Mouse (Mus musculus): ENCODE measurements at regions not wholly inside any gene's neighbourhood (a gene's known extent, or its start where the extent isn't known, plus 50 kb on each side); places are given as distances from the start of the nearest gene placed in this dataset.

- H3K9me3 ChIP-seq (ENCODE audit: low read length) = no peaks in the 10 kb centered on the region
- H3K9ac ChIP-seq (replicated peaks; ENCODE audit: low read depth) = no peak overlapping the region
- no peak overlapping the region for H3K27ac ChIP-seq (ENCODE audit: low read length)
- no peak overlapping the region for H3K4me3 ChIP-seq (ENCODE audit: low read depth, low read length)
- H3K4me1 ChIP-seq (ENCODE audit: insufficient read depth, low read depth, low read length) = no peaks in the 10 kb centered on the region; the same call in 1 of the 2 replicates
- no peaks in the 10 kb centered on the region for H3K36me3 ChIP-seq (ENCODE audit: insufficient read depth, low read length)
- no peaks in the 10 kb centered on the region for H3K27me3 ChIP-seq (replicated peaks; ENCODE audit: insufficient read depth, low read length)
- ATAC-seq (no peak), DNase-seq (ENCODE audit: low spot score) (no peak)
- no peak for TF ChIP-seq CTCF (IDR thresholded peaks at IDR 0.05)
- TF ChIP-seq EP300 (IDR thresholded peaks at IDR 0.05) = no peak
- no peak overlapping the region for H3K4me2 ChIP-seq (replicated peaks; ENCODE audit: low read depth, low read length)
- WGBS = 65% methylated on average over 3 of the region's 3 CpGs
Observed at GRCm38 (mm10) chr3:22021360-22021935, 55.0 kb upstream of the Tbl1xr1 start.

- Histone ChIP-seq H3K27ac (ENCODE audit: low read length) (no peak overlapping the region), H3K9ac (replicated peaks; ENCODE audit: low read depth) (no peak overlapping the region), H3K9me3 (ENCODE audit: low read length) (no peaks in the 10 kb centered on the region), H3K4me2 (replicated peaks; ENCODE audit: low read depth, low read length) (no peak overlapping the region), H3K36me3 (ENCODE audit: insufficient read depth, low read length) (no peaks in the 10 kb centered on the region), H3K4me3 (ENCODE audit: low read depth, low read length) (no peak overlapping the region), H3K27me3 (replicated peaks; ENCODE audit: insufficient read depth, low read length) (no peaks in the 10 kb centered on the region), H3K4me1 (ENCODE audit: insufficient read depth, low read depth, low read length) (no peaks in the 10 kb centered on the region; the same call in 1 of the 2 replicates)
- ATAC-seq (no peak), DNase-seq (ENCODE audit: low spot score) (no peak)
- WGBS = 41% methylated on average over 2 of the region's 2 CpGs
- TF ChIP-seq EP300 (IDR thresholded peaks at IDR 0.05) = no peak
- no peak for TF ChIP-seq CTCF (IDR thresholded peaks at IDR 0.05)
Observed at GRCm38 (mm10) chr3:22022418-22022817, 54.0 kb upstream of the Tbl1xr1 start.

GRCm38 (mm10) chr3:22023049-22023448 lies 53.4 kb upstream of the Tbl1xr1 start:
- Histone ChIP-seq H3K36me3 (ENCODE audit: insufficient read depth, low read length) (no peaks in the 10 kb centered on the region), H3K9ac (replicated peaks; ENCODE audit: low read depth) (no peak overlapping the region), H3K9me3 (ENCODE audit: low read length) (no peaks in the 10 kb centered on the region), H3K4me2 (replicated peaks; ENCODE audit: low read depth, low read length) (no peak overlapping the region), H3K27ac (ENCODE audit: low read length) (no peak overlapping the region), H3K4me3 (ENCODE audit: low read depth, low read length) (no peak overlapping the region), H3K4me1 (ENCODE audit: insufficient read depth, low read depth, low read length) (no peaks in the 10 kb centered on the region; the same call in 1 of the 2 replicates), H3K27me3 (replicated peaks; ENCODE audit: insufficient read depth, low read length) (no peaks in the 10 kb centered on the region)
- 55% methylated on average over 6 of the region's 6 CpGs for WGBS
- no peak for TF ChIP-seq EP300 (IDR thresholded peaks at IDR 0.05)
- TF ChIP-seq CTCF (IDR thresholded peaks at IDR 0.05) = no peak
- ATAC-seq (peak; percentile 55), DNase-seq (ENCODE audit: low spot score) (peak; percentile 29)

GRCm38 (mm10) chr3:22023551-22023950 lies 52.9 kb upstream of the Tbl1xr1 start:
- TF ChIP-seq EP300 (IDR thresholded peaks at IDR 0.05) (no peak), CTCF (IDR thresholded peaks at IDR 0.05) (no peak)
- H3K27me3 ChIP-seq (replicated peaks; ENCODE audit: insufficient read depth, low read length) = no peaks in the 10 kb centered on the region
- no peak overlapping the region for H3K27ac ChIP-seq (ENCODE audit: low read length)

GRCm38 (mm10) chr3:22024200-22024599 lies 52.3 kb upstream of the Tbl1xr1 start:
- Histone ChIP-seq H3K9ac (replicated peaks; ENCODE audit: low read depth) (no peak overlapping the region), H3K36me3 (ENCODE audit: insufficient read depth, low read length) (no peaks in the 10 kb centered on the region), H3K27me3 (replicated peaks; ENCODE audit: insufficient read depth, low read length) (no peaks in the 10 kb centered on the region), H3K4me3 (ENCODE audit: low read depth, low read length) (no peak overlapping the region), H3K4me1 (ENCODE audit: insufficient read depth, low read depth, low read length) (no peaks in the 10 kb centered on the region; the same call in 1 of the 2 replicates), H3K27ac (ENCODE audit: low read length) (no peak overlapping the region), H3K4me2 (replicated peaks; ENCODE audit: low read depth, low read length) (no peak overlapping the region), H3K9me3 (ENCODE audit: low read length) (no peaks in the 10 kb centered on the region)
- peak; percentile 22 for DNase-seq (ENCODE audit: low spot score)
- 23% methylated on average over 6 of the region's 6 CpGs for WGBS
- TF ChIP-seq EP300 (IDR thresholded peaks at IDR 0.05) = no peak
- no peak for TF ChIP-seq CTCF (IDR thresholded peaks at IDR 0.05)
- no peak; the same call in 1 of the 2 replicates for ATAC-seq

More at GRCm38 (mm10) chr3:22023551-22023950, 52.9 kb upstream of the Tbl1xr1 start:
- no peak overlapping the region for H3K4me3 ChIP-seq (ENCODE audit: low read depth, low read length)
- no peak overlapping the region for H3K4me2 ChIP-seq (replicated peaks; ENCODE audit: low read depth, low read length)
- no peak overlapping the region for H3K9ac ChIP-seq (replicated peaks; ENCODE audit: low read depth)
- H3K9me3 ChIP-seq (ENCODE audit: low read length) = no peaks in the 10 kb centered on the region
- ATAC-seq (no peak), DNase-seq (ENCODE audit: low spot score) (no peak)
- no peaks in the 10 kb centered on the region for H3K36me3 ChIP-seq (ENCODE audit: insufficient read depth, low read length)
- 68% methylated on average over 5 of the region's 5 CpGs for WGBS
- H3K4me1 ChIP-seq (ENCODE audit: insufficient read depth, low read depth, low read length) = no peaks in the 10 kb centered on the region; the same call in 1 of the 2 replicates

GRCm38 (mm10) chr3:22025119-22025518 lies 51.3 kb upstream of the Tbl1xr1 start:
- no peak overlapping the region for H3K9ac ChIP-seq (replicated peaks; ENCODE audit: low read depth)
- 63% methylated on average over 6 of the region's 6 CpGs for WGBS
- no peaks in the 10 kb centered on the region for H3K27me3 ChIP-seq (replicated peaks; ENCODE audit: insufficient read depth, low read length)
- ATAC-seq = no peak
- TF ChIP-seq CTCF (IDR thresholded peaks at IDR 0.05) (no peak), EP300 (IDR thresholded peaks at IDR 0.05) (no peak)
- no peak overlapping the region for H3K4me2 ChIP-seq (replicated peaks; ENCODE audit: low read depth, low read length)
- H3K27ac ChIP-seq (ENCODE audit: low read length) = no peak overlapping the region
- H3K4me3 ChIP-seq (ENCODE audit: low read depth, low read length) = no peak overlapping the region
- DNase-seq (ENCODE audit: low spot score) = no peak
- no peaks in the 10 kb centered on the region for H3K9me3 ChIP-seq (ENCODE audit: low read length)
- no peaks in the 10 kb centered on the region for H3K36me3 ChIP-seq (ENCODE audit: insufficient read depth, low read length)
- H3K4me1 ChIP-seq (ENCODE audit: insufficient read depth, low read depth, low read length) = no peaks in the 10 kb centered on the region; the same call in 1 of the 2 replicates
